In the genomic region with DNA sequence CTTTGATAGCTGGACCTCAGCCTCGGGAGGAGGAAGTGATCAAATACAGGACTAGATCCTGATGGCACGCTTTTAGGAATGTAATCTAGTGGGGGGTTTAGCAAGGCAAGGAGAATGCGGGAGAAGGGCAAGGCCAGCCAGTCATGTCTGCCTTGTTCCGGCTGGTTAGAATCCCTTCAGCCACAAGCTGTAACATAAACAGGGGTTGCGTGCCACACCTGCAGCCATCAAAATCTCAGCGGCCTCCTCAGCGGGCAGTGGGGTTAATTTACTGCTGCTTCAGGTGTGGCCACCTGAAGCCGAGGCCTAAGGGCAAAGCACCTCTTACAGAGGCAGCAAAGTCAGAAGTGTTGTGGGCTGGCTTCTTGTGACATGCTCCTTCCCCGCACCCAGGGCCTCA, we compare ENCODE assay signal across 8 mouse cellular contexts. TPM values are rescaled to one million over a fixed set of nuclear protein-coding genes. Genes with fewer than 3 reads are reported as not detected.
DNase-seq lines count a peak whose midpoint lies in the region; ATAC-seq and TF ChIP-seq lines count a peak whose summit lies in the region.

A gene (plus strand): TSS at position 350 of the 400 bp plus-strand sequence.

- peak within 1 kb of the TSS; percentile 98 for H3K4me2 ChIP-seq in limb, embryonic 15.5 days

- ATAC-seq in limb, embryonic 15.5 days (ENCODE audit: insufficient number of reproducible peaks, low FRiP score, low TSS enrichment, low read depth) = no peak
- ATAC-seq in megakaryocyte-erythroid progenitor cell, adult 5-6 weeks (replicated peaks; ENCODE audit: low FRiP score, low TSS enrichment, poor library complexity, severe bottlenecking) = no peak

- peak within 1 kb of the TSS; percentile 25 for H3K4me3 ChIP-seq in lung, adult 2 months (replicated peaks; ENCODE audit: extremely low read depth, low read depth, low read length)
- H3K4me3 ChIP-seq in brown adipose tissue, adult 24 weeks (ENCODE audit: insufficient read depth, low read depth, low read length) = peak within 1 kb of the TSS; percentile 40; the same call in 1 of the 2 replicates
- H3K4me3 ChIP-seq in limb, embryonic 15.5 days = peak within 1 kb of the TSS; percentile 55

- H3K4me1 ChIP-seq in lung, adult 2 months (ENCODE audit: control insufficient read depth, insufficient read depth, low read length) = no peaks in the 10 kb centered on the region
- no peaks in the 10 kb centered on the region for H3K4me1 ChIP-seq in brown adipose tissue, adult 24 weeks (ENCODE audit: control insufficient read depth, insufficient read depth, insufficient read length, low read length)
- peaks cover 18% of the 10 kb centered on the region for H3K4me1 ChIP-seq in limb, embryonic 15.5 days

- H3K27me3 ChIP-seq in limb, embryonic 15.5 days = peaks cover 82% of the 10 kb centered on the region

- no peak within 1 kb of the TSS for H3K27ac ChIP-seq in brown adipose tissue, adult 24 weeks (replicated peaks; ENCODE audit: low read depth, low read length)
- H3K27ac ChIP-seq in limb, embryonic 15.5 days = no peak within 1 kb of the TSS

- H3K36me3 ChIP-seq in limb, embryonic 15.5 days = no peaks in the 10 kb centered on the region

- no peak for DNase-seq in lung, adult 2 months
- no peak for DNase-seq in lung, adult 18-20 months
- DNase-seq in heart, postnatal 25 days (ENCODE audit: low spot score) = no peak
- no peak for DNase-seq in spleen, adult 12 weeks (ENCODE audit: low spot score)
- no peak for DNase-seq in thymus, postnatal 0 days (ENCODE audit: low spot score)

- TF ChIP-seq POLR2A in lung, adult 2 months (IDR thresholded peaks at IDR 0.05; ENCODE audit: borderline replicate concordance, extremely low read depth, low read depth, low read length) = no peak

- peak within 1 kb of the TSS; percentile 35 for H3K9ac ChIP-seq in limb, embryonic 15.5 days

- 39% methylated on average over 9 of the region's 9 CpGs for WGBS in lung, adult 2 months
- 29% methylated on average over 9 of the region's 9 CpGs for whole genome bisulfite sequencing in limb, embryonic 15.5 days

- no peaks in the 10 kb centered on the region for H3K9me3 ChIP-seq in limb, embryonic 15.5 days

- no peak for TF ChIP-seq CTCF in lung, adult 2 months (IDR thresholded peaks at IDR 0.05; ENCODE audit: insufficient read depth, low read length)

- intact Hi-C loops in heart, postnatal 25 days (cut with DNase I) = no loop called here

RNA-seq across cellular contexts. Expression of the gene that starts here (rescaled TPM):
- 17.4 and 21.5 TPM in 2 replicates for polyA plus RNA-seq in lung, adult 2 months (2012; rRNA removed)
- polyA plus RNA-seq in brown adipose tissue, adult 24 weeks (2012; ENCODE audit: insufficient read depth, insufficient read length, missing spikeins) = 0.46 and 1.5 TPM in 2 replicates
- total RNA-seq in heart, postnatal 25 days (2021) = 100 to 1,000 TPM; 317 to 336 TPM
- 22.6 and 27.5 TPM in 2 replicates for polyA plus RNA-seq in limb, embryonic 15.5 days (2015; fragmentation: Nextera tagmentation; extraction: Ambion mirVana)
- total RNA-seq in megakaryocyte-erythroid progenitor cell, adult 5-6 weeks (2014; fragmentation: Nextera tagmentation) = not detected in 2 replicates
- total RNA-seq in megakaryocyte-erythroid progenitor cell, adult 5-6 weeks (2017) = not detected in 2 replicates
- 3.2 and 4.1 TPM in 2 replicates for polyA plus RNA-seq in thymus, postnatal 0 days (2015; fragmentation: Nextera tagmentation; extraction: Ambion mirVana)

Comparison
In these comparisons a context has a peak if more than half of its experiments do, and no peak if none do; other contexts are left out.
1. RNA of the gene that starts here (total RNA-seq): 317 to 336 TPM in heart, postnatal 25 days; not detected in megakaryocyte-erythroid progenitor cell, adult 5-6 weeks; every median in the first group is over 100 times any median in the second.
2. Peak in every context shown above with its lines, with median percentiles within 50 percentile points of each other: H3K4me3 ChIP-seq.